Mouse (Mus musculus): ENCODE data around the gene Srsf1. TPM values are rescaled to one million over a fixed set of nuclear protein-coding genes. Genes with fewer than 3 reads are reported as not detected.
A peak's percentile ranks its signal among the peaks of the same experiment; 100 is the strongest.

Srsf1 gene
- polyA plus RNA-seq, 1 experiment, result 547 TPM

DNA sequence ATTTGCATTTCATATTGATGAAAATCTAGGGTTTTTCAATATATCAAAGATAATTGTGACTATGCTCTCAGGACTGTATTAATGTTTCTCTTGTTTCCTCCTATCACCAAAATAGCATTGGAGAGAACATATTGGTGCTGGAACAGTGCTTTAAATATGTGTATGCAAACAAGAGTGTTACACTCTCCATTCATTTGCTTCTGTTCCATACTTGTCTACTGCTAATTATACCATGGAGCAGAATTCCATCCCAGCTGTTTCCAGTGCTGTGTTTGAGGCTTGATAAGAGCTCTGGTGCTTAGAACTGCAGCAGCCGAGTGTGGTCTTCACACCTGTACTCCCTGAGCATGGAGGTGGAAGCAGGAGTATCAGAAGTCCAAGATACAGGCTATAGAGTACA is 29.2 kb downstream of the Srsf1 start:
- no peak overlapping the region for H3K9ac ChIP-seq (ENCODE audit: low read depth, poor library complexity, severe bottlenecking)
- peaks cover 51% of the 10 kb centered on the region for H3K36me3 ChIP-seq (ENCODE audit: control insufficient read depth, insufficient read depth, low read length, poor library complexity, severe bottlenecking)
- H3K9me3 ChIP-seq (replicated peaks; ENCODE audit: control insufficient read depth, insufficient read depth, low read length, poor library complexity, severe bottlenecking), result no peaks in the 10 kb centered on the region
- H3K27ac ChIP-seq (ENCODE audit: insufficient read depth, low read length), result no peak overlapping the region
- no peaks in the 10 kb centered on the region for H3K27me3 ChIP-seq (ENCODE audit: control insufficient read depth, insufficient read depth, low read length, poor library complexity, severe bottlenecking)
- no peak overlapping the region for H3K4me3 ChIP-seq (ENCODE audit: low read depth, low read length)
- TF ChIP-seq CTCF (IDR thresholded peaks at IDR 0.05; ENCODE audit: low read depth, low read length), result no peak
- TF ChIP-seq POLR2A (IDR thresholded peaks at IDR 0.05; ENCODE audit: insufficient read depth, low read length), result no peak
- no peak for TF ChIP-seq EP300 (IDR thresholded peaks at IDR 0.05; ENCODE audit: insufficient read depth, low read depth, low read length)
- no peaks in the 10 kb centered on the region for H3K4me1 ChIP-seq (ENCODE audit: control insufficient read depth, insufficient read depth, low read length)

DNA sequence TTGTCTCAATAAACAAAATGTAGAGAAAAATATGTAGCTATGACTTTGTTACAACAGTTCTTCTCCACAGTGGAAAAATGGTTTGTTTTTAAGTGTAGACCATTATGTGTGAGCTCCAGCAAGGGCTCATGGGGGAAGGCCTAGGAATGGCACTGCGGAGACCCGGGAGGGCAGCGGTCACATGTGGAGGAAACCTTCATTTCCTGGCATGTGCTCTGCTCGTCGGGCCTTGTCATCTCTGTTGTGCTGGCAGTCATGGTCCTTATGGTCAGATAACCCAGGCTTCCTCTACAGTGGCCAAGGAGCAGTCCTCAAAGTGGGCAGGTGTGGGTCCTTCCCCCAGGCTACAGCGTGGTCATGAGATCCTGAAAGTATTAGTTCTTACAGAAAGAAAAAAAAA is 36.5 kb downstream of the Srsf1 start:
- H3K4me1 ChIP-seq (ENCODE audit: control insufficient read depth, insufficient read depth, low read length), result peaks cover 4% of the 10 kb centered on the region
- H3K9me3 ChIP-seq (replicated peaks; ENCODE audit: control insufficient read depth, insufficient read depth, low read length, poor library complexity, severe bottlenecking), result no peaks in the 10 kb centered on the region
- no peak overlapping the region for H3K27ac ChIP-seq (ENCODE audit: insufficient read depth, low read length)
- H3K36me3 ChIP-seq (ENCODE audit: control insufficient read depth, insufficient read depth, low read length, poor library complexity, severe bottlenecking), result peaks cover 28% of the 10 kb centered on the region
- no peak overlapping the region for H3K4me3 ChIP-seq (ENCODE audit: low read depth, low read length)
- no peak overlapping the region for H3K9ac ChIP-seq (ENCODE audit: low read depth, poor library complexity, severe bottlenecking)
- H3K27me3 ChIP-seq (ENCODE audit: control insufficient read depth, insufficient read depth, low read length, poor library complexity, severe bottlenecking), result no peaks in the 10 kb centered on the region
- TF ChIP-seq EP300 (IDR thresholded peaks at IDR 0.05; ENCODE audit: insufficient read depth, low read depth, low read length), result no peak
- TF ChIP-seq POLR2A (IDR thresholded peaks at IDR 0.05; ENCODE audit: insufficient read depth, low read length), result no peak
- TF ChIP-seq CTCF (IDR thresholded peaks at IDR 0.05; ENCODE audit: low read depth, low read length), result no peak

DNA sequence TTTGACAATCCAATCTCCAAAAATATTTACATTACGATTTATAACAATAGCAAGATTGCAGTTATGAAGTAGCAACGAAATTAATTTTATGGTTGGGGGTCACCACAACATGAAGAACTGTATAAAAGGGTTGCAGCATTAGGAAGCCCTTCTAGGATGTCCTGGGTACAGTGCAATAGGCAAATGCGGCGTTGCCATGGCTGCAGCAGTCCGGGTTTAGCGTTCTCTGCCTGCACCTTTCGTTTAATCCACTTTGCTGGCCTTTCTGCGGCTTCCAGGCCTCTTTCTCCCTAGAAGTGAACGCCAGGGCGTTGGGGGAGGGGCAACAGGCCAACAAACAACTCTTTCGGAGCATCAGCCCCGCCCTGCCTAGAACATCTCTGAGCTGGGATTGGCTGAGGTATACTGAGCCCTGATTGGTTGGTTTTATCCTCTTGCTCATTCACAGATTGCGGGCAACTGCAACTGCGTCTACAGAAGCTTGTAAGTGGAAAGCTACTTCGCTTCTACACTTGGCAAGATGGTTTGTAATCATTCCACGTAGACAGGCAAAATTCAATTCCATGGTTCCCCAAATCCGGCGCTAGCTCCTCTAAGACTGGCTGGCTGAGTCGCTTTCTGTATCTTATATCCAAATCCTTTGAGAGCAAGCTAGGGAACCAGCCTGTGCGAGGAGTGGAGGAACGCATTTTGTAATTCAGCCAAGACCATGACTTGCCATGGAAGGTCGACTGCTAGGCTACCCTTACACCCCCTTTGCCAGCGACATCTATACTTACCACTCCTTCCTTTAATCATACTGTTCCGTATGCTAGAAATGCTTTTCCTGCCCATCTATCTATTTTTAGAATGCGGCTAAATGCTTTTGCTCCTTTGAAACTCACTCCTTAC is 39.8 kb downstream of the Srsf1 start:
- Histone ChIP-seq H3K27ac (ENCODE audit: insufficient read depth, low read length) (no peak overlapping the region; the same call in 1 of the 2 replicates), H3K4me1 (ENCODE audit: control insufficient read depth, insufficient read depth, low read length) (peaks cover 4% of the 10 kb centered on the region), H3K9me3 (replicated peaks; ENCODE audit: control insufficient read depth, insufficient read depth, low read length, poor library complexity, severe bottlenecking) (no peaks in the 10 kb centered on the region), H3K4me3 (ENCODE audit: low read depth, low read length) (peak overlapping the region; percentile 41), H3K36me3 (ENCODE audit: control insufficient read depth, insufficient read depth, low read length, poor library complexity, severe bottlenecking) (peaks cover 2% of the 10 kb centered on the region; the same call in 1 of the 2 replicates), H3K9ac (ENCODE audit: low read depth, poor library complexity, severe bottlenecking) (0 out of 2 replicates have a peak overlapping the region, but pooled peaks have one; percentile 27), H3K27me3 (ENCODE audit: control insufficient read depth, insufficient read depth, low read length, poor library complexity, severe bottlenecking) (no peaks in the 10 kb centered on the region)
- TF ChIP-seq POLR2A (IDR thresholded peaks at IDR 0.05; ENCODE audit: insufficient read depth, low read length) (no peak), CTCF (IDR thresholded peaks at IDR 0.05; ENCODE audit: low read depth, low read length) (no peak), EP300 (IDR thresholded peaks at IDR 0.05; ENCODE audit: insufficient read depth, low read depth, low read length) (no peak)

DNA sequence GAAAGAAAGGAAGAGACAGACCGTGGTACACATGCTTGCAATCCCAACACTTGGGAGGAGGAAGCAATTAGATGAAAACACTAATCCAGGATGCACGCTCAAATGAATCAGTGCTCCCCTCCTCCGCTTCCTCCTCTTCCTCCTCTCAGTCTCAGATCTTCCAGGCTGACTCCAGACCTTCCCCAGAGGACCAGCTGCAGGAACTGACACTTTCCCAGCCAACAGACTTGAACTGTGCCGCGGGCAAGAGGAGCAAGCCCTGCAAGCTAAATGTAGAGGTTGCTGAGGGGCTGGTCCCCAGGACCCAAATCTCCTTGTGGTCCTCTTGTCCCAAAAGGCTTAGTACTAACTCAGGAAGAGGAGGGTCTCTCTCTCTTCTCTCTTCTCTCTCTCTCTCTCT is 42.0 kb downstream of the Srsf1 start:
- no peak overlapping the region for H3K27ac ChIP-seq (ENCODE audit: insufficient read depth, low read length)

DNA sequence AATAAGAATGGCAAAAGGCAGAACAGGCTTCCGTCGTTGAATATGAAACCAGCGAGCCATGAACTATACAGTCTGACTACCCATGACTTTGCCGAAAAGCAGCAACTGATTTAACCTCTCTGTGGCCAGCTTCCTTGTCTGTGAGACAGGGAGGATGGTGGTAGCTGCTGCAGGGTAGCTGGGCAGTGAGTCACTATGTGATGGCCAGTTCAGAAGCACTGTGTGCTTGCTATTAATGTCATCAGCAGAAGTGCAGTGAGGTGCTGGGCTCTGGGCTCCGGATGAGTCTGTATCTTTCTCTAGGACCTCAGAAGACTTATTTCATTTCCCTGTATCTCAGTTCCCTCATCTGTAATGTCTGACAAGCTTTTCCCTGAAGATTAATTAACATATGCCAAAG is 43.1 kb downstream of the Srsf1 start:
- peaks cover under 1% of the 10 kb centered on the region for H3K4me1 ChIP-seq (ENCODE audit: control insufficient read depth, insufficient read depth, low read length)
- H3K36me3 ChIP-seq (ENCODE audit: control insufficient read depth, insufficient read depth, low read length, poor library complexity, severe bottlenecking), result no peaks in the 10 kb centered on the region
- TF ChIP-seq CTCF (IDR thresholded peaks at IDR 0.05; ENCODE audit: low read depth, low read length), result no peak
- TF ChIP-seq POLR2A (IDR thresholded peaks at IDR 0.05; ENCODE audit: insufficient read depth, low read length), result no peak
- no peak for TF ChIP-seq EP300 (IDR thresholded peaks at IDR 0.05; ENCODE audit: insufficient read depth, low read depth, low read length)
- no peak overlapping the region for H3K27ac ChIP-seq (ENCODE audit: insufficient read depth, low read length)
- no peaks in the 10 kb centered on the region for H3K9me3 ChIP-seq (replicated peaks; ENCODE audit: control insufficient read depth, insufficient read depth, low read length, poor library complexity, severe bottlenecking)
- no peaks in the 10 kb centered on the region for H3K27me3 ChIP-seq (ENCODE audit: control insufficient read depth, insufficient read depth, low read length, poor library complexity, severe bottlenecking)
- no peak overlapping the region for H3K9ac ChIP-seq (ENCODE audit: low read depth, poor library complexity, severe bottlenecking)
- H3K4me3 ChIP-seq (ENCODE audit: low read depth, low read length), result no peak overlapping the region

More for the DNA sequence above, 42.0 kb downstream of the Srsf1 start:
- H3K36me3 ChIP-seq (ENCODE audit: control insufficient read depth, insufficient read depth, low read length, poor library complexity, severe bottlenecking), result no peaks in the 10 kb centered on the region
- TF ChIP-seq EP300 (IDR thresholded peaks at IDR 0.05; ENCODE audit: insufficient read depth, low read depth, low read length) (no peak), CTCF (IDR thresholded peaks at IDR 0.05; ENCODE audit: low read depth, low read length) (no peak), POLR2A (IDR thresholded peaks at IDR 0.05; ENCODE audit: insufficient read depth, low read length) (no peak)
- no peak overlapping the region for H3K9ac ChIP-seq (ENCODE audit: low read depth, poor library complexity, severe bottlenecking)
- H3K27me3 ChIP-seq (ENCODE audit: control insufficient read depth, insufficient read depth, low read length, poor library complexity, severe bottlenecking), result no peaks in the 10 kb centered on the region
- no peaks in the 10 kb centered on the region for H3K9me3 ChIP-seq (replicated peaks; ENCODE audit: control insufficient read depth, insufficient read depth, low read length, poor library complexity, severe bottlenecking)
- no peak overlapping the region for H3K4me3 ChIP-seq (ENCODE audit: low read depth, low read length)
- peaks cover 4% of the 10 kb centered on the region for H3K4me1 ChIP-seq (ENCODE audit: control insufficient read depth, insufficient read depth, low read length)

DNA sequence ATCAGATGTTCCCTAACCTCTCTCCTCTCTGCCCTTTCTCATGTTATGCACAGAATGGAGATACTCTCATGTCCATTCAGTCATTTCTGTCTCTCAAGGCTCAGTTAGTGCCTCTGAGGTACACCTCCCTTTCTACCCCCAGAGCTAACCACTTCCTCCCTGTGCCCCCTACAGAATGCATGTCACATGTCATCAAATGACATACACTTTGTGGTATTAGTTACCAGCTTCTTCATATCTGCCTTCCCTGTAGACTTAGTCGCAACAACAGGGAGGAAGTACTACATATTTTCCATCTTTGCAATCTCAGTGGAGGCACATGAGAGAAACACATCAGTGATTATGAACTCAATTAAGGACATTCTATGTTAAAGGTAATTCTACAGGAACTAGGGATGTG is 44.8 kb downstream of the Srsf1 start:
- TF ChIP-seq CTCF (IDR thresholded peaks at IDR 0.05; ENCODE audit: low read depth, low read length), result no peak
- no peak for TF ChIP-seq EP300 (IDR thresholded peaks at IDR 0.05; ENCODE audit: insufficient read depth, low read depth, low read length)
- TF ChIP-seq POLR2A (IDR thresholded peaks at IDR 0.05; ENCODE audit: insufficient read depth, low read length), result no peak
- no peaks in the 10 kb centered on the region for H3K27me3 ChIP-seq (ENCODE audit: control insufficient read depth, insufficient read depth, low read length, poor library complexity, severe bottlenecking)
- H3K9me3 ChIP-seq (replicated peaks; ENCODE audit: control insufficient read depth, insufficient read depth, low read length, poor library complexity, severe bottlenecking), result no peaks in the 10 kb centered on the region
- H3K36me3 ChIP-seq (ENCODE audit: control insufficient read depth, insufficient read depth, low read length, poor library complexity, severe bottlenecking), result no peaks in the 10 kb centered on the region
- no peak overlapping the region for H3K4me3 ChIP-seq (ENCODE audit: low read depth, low read length)
- H3K27ac ChIP-seq (ENCODE audit: insufficient read depth, low read length), result no peak overlapping the region
- no peaks in the 10 kb centered on the region for H3K4me1 ChIP-seq (ENCODE audit: control insufficient read depth, insufficient read depth, low read length)
- no peak overlapping the region for H3K9ac ChIP-seq (ENCODE audit: low read depth, poor library complexity, severe bottlenecking)

Measured in ES-Bruce4 (cell line).